ENCODE assay signal across 8 mouse cellular contexts in genomic region chr16:20547423-20547822, GRCm38 (mm10). TPM values are rescaled to one million over a fixed set of nuclear protein-coding genes. Genes with fewer than 3 reads are reported as not detected.
DNase-seq lines count a peak whose midpoint lies in the region; ATAC-seq and TF ChIP-seq lines count a peak whose summit lies in the region.

No protein-coding gene starts in this region.

- peak overlapping the region; percentile 85 for H3K4me3 ChIP-seq in heart, embryonic 10.5 days
- H3K4me3 ChIP-seq in ES-Bruce4 (ENCODE audit: low read depth, low read length) = peak overlapping the region; percentile 40
- H3K4me3 ChIP-seq in hindbrain, embryonic 14.5 days (replicated peaks; ENCODE audit: low read length) = no peak overlapping the region
- H3K4me3 ChIP-seq in midbrain, embryonic 10.5 days = peak overlapping the region; percentile 87

- no peak for DNase-seq in heart, embryonic 10.5 days (ENCODE audit: low spot score)
- DNase-seq in heart, adult 8-10 months (ENCODE audit: low spot score) = no peak
- DNase-seq in hindbrain, embryonic 14.5 days (ENCODE audit: low spot score) = no peak
- no peak for DNase-seq in midbrain, embryonic 10.5 days (ENCODE audit: low spot score)
- no peak for DNase-seq in urinary bladder, adult 2 months (ENCODE audit: low spot score)
- DNase-seq in cerebellum, postnatal 36 days = no peak
- DNase-seq in natural killer cell, adult 2 months (ENCODE audit: low spot score in 2 of 2) = no peak

- TF ChIP-seq POLR2A in ES-Bruce4 (IDR thresholded peaks at IDR 0.05; ENCODE audit: insufficient read depth, low read length) = no peak

- no peak for ATAC-seq in hindbrain, embryonic 14.5 days (ENCODE audit: low FRiP score)

- peak overlapping the region; percentile 23 for H3K9ac ChIP-seq in ES-Bruce4 (ENCODE audit: low read depth, poor library complexity, severe bottlenecking)
- no peak overlapping the region for H3K9ac ChIP-seq in hindbrain, embryonic 14.5 days

- peaks cover 16% of the 10 kb centered on the region for H3K4me1 ChIP-seq in heart, embryonic 10.5 days
- H3K4me1 ChIP-seq in ES-Bruce4 (ENCODE audit: control insufficient read depth, insufficient read depth, low read length) = no peaks in the 10 kb centered on the region
- H3K4me1 ChIP-seq in hindbrain, embryonic 14.5 days (replicated peaks; ENCODE audit: control insufficient read depth, insufficient read depth, low read length) = peaks cover 13% of the 10 kb centered on the region; the same call in 1 of the 2 replicates
- H3K4me1 ChIP-seq in midbrain, embryonic 10.5 days = peaks cover 18% of the 10 kb centered on the region

- no peak for TF ChIP-seq CTCF in ES-Bruce4 (IDR thresholded peaks at IDR 0.05; ENCODE audit: low read depth, low read length)

- TF ChIP-seq EP300 in ES-Bruce4 (IDR thresholded peaks at IDR 0.05; ENCODE audit: insufficient read depth, low read depth, low read length) = no peak

- H3K36me3 ChIP-seq in heart, embryonic 10.5 days = peaks cover 63% of the 10 kb centered on the region
- peaks cover 32% of the 10 kb centered on the region for H3K36me3 ChIP-seq in ES-Bruce4 (ENCODE audit: control insufficient read depth, insufficient read depth, low read length, poor library complexity, severe bottlenecking)
- H3K36me3 ChIP-seq in hindbrain, embryonic 14.5 days (replicated peaks; ENCODE audit: control insufficient read depth, insufficient read depth) = peaks cover 60% of the 10 kb centered on the region
- H3K36me3 ChIP-seq in midbrain, embryonic 10.5 days = peaks cover 61% of the 10 kb centered on the region

- H3K4me2 ChIP-seq in hindbrain, embryonic 14.5 days (replicated peaks) = peak overlapping the region; percentile 80

- WGBS in heart, embryonic 10.5 days = 53% methylated on average over 5 of the region's 5 CpGs
- WGBS in hindbrain, embryonic 14.5 days = 60% methylated on average over 5 of the region's 5 CpGs
- 60% methylated on average over 5 of the region's 5 CpGs for WGBS in midbrain, embryonic 10.5 days

- peak overlapping the region; percentile 89 for H3K27ac ChIP-seq in heart, embryonic 10.5 days
- peak overlapping the region; percentile 46 for H3K27ac ChIP-seq in ES-Bruce4 (ENCODE audit: insufficient read depth, low read length)
- H3K27ac ChIP-seq in hindbrain, embryonic 14.5 days = 0 out of 2 replicates have a peak overlapping the region, but pooled peaks have one; percentile 1
- peak overlapping the region; percentile 77; the same call in 1 of the 2 replicates for H3K27ac ChIP-seq in midbrain, embryonic 10.5 days (replicated peaks)

- H3K27me3 ChIP-seq in heart, embryonic 10.5 days (ENCODE audit: insufficient read depth, poor library complexity, severe bottlenecking) = no peaks in the 10 kb centered on the region
- no peaks in the 10 kb centered on the region for H3K27me3 ChIP-seq in ES-Bruce4 (ENCODE audit: control insufficient read depth, insufficient read depth, low read length, poor library complexity, severe bottlenecking)
- no peaks in the 10 kb centered on the region for H3K27me3 ChIP-seq in hindbrain, embryonic 14.5 days (ENCODE audit: control insufficient read depth, insufficient read depth, low read length)
- no peaks in the 10 kb centered on the region for H3K27me3 ChIP-seq in midbrain, embryonic 10.5 days (ENCODE audit: low read depth, poor library complexity, severe bottlenecking)

- no peaks in the 10 kb centered on the region for H3K9me3 ChIP-seq in heart, embryonic 10.5 days
- H3K9me3 ChIP-seq in ES-Bruce4 (replicated peaks; ENCODE audit: control insufficient read depth, insufficient read depth, low read length, poor library complexity, severe bottlenecking) = no peaks in the 10 kb centered on the region
- H3K9me3 ChIP-seq in hindbrain, embryonic 14.5 days (ENCODE audit: control insufficient read depth, low read length) = no peaks in the 10 kb centered on the region
- H3K9me3 ChIP-seq in midbrain, embryonic 10.5 days (replicated peaks) = no peaks in the 10 kb centered on the region

RNA-seq across cellular contexts. Expression of gene Abcf3, which starts 1.0 kb away (rescaled TPM):
- polyA plus RNA-seq in heart, embryonic 10.5 days (2016; fragmentation: Nextera tagmentation; extraction: Ambion mirVana) = 49.9 and 51.7 TPM in 2 replicates
- 10 to 100 TPM; 62.4 to 85.5 (median 78.0) TPM for total RNA-seq in heart, adult 8-10 months (2022)
- 56.2 and 61.0 TPM in 2 replicates for polyA plus RNA-seq in ES-Bruce4 (2011; ENCODE audit: insufficient read depth, insufficient read length, low read depth, missing spikeins)
- 75.3 and 77.5 TPM in 2 replicates for polyA plus RNA-seq in hindbrain, embryonic 14.5 days (2014; fragmentation: Nextera tagmentation; extraction: Ambion mirVana)
- 58.9 and 62.2 TPM in 2 replicates for polyA plus RNA-seq in midbrain, embryonic 10.5 days (2016; fragmentation: Nextera tagmentation; extraction: Ambion mirVana)
- polyA plus RNA-seq in urinary bladder, adult 2 months (2012; rRNA removed) = 40.8 and 41.5 TPM in 2 replicates

RNA-seq across cellular contexts. Expression of gene Ap2m1, which starts 12.1 kb away (rescaled TPM):
- polyA plus RNA-seq in heart, embryonic 10.5 days (2016; fragmentation: Nextera tagmentation; extraction: Ambion mirVana) = 529 and 565 TPM in 2 replicates
- 100 to 1,000 TPM; 186 to 215 (median 203) TPM for total RNA-seq in heart, adult 8-10 months (2022)
- 282 and 298 TPM in 2 replicates for polyA plus RNA-seq in ES-Bruce4 (2011; ENCODE audit: insufficient read depth, insufficient read length, low read depth, missing spikeins)
- polyA plus RNA-seq in hindbrain, embryonic 14.5 days (2014; fragmentation: Nextera tagmentation; extraction: Ambion mirVana) = 1,214 and 1,314 TPM in 2 replicates
- 711 and 831 TPM in 2 replicates for polyA plus RNA-seq in midbrain, embryonic 10.5 days (2016; fragmentation: Nextera tagmentation; extraction: Ambion mirVana)
- polyA plus RNA-seq in urinary bladder, adult 2 months (2012; rRNA removed) = 411 and 488 TPM in 2 replicates

RNA-seq across cellular contexts. Expression of gene Dvl3, which starts 30.6 kb away (rescaled TPM):
- 24.0 and 28.6 TPM in 2 replicates for polyA plus RNA-seq in heart, embryonic 10.5 days (2016; fragmentation: Nextera tagmentation; extraction: Ambion mirVana)
- total RNA-seq in heart, adult 8-10 months (2022) = 10 to 100 TPM; 45.9 to 51.0 (median 48.2) TPM
- polyA plus RNA-seq in ES-Bruce4 (2011; ENCODE audit: insufficient read depth, insufficient read length, low read depth, missing spikeins) = 37.9 and 38.8 TPM in 2 replicates
- 36.4 and 40.9 TPM in 2 replicates for polyA plus RNA-seq in hindbrain, embryonic 14.5 days (2014; fragmentation: Nextera tagmentation; extraction: Ambion mirVana)
- polyA plus RNA-seq in midbrain, embryonic 10.5 days (2016; fragmentation: Nextera tagmentation; extraction: Ambion mirVana) = 28.5 and 37.5 TPM in 2 replicates
- 22.5 and 38.0 TPM in 2 replicates for polyA plus RNA-seq in urinary bladder, adult 2 months (2012; rRNA removed)

RNA-seq across cellular contexts. Expression of gene Vwa5b2, which starts 41.8 kb away (rescaled TPM):
- polyA plus RNA-seq in heart, embryonic 10.5 days (2016; fragmentation: Nextera tagmentation; extraction: Ambion mirVana) = 0.21 and 0.57 TPM in 2 replicates
- total RNA-seq in heart, adult 8-10 months (2022) = under 1 TPM in 3 of 4 experiments, not detected in 1; 0.49 to 0.71 (median 0.69) TPM
- 1.2 TPM in 2 replicates for polyA plus RNA-seq in ES-Bruce4 (2011; ENCODE audit: insufficient read depth, insufficient read length, low read depth, missing spikeins)
- 22.1 and 24.4 TPM in 2 replicates for polyA plus RNA-seq in hindbrain, embryonic 14.5 days (2014; fragmentation: Nextera tagmentation; extraction: Ambion mirVana)
- polyA plus RNA-seq in midbrain, embryonic 10.5 days (2016; fragmentation: Nextera tagmentation; extraction: Ambion mirVana) = 1.7 and 4.5 TPM in 2 replicates
- polyA plus RNA-seq in urinary bladder, adult 2 months (2012; rRNA removed) = 4.1 and 7.0 TPM in 2 replicates

RNA-seq across cellular contexts. Expression of gene Eif2b5, which starts 48.8 kb away (rescaled TPM):
- 107 and 125 TPM in 2 replicates for polyA plus RNA-seq in heart, embryonic 10.5 days (2016; fragmentation: Nextera tagmentation; extraction: Ambion mirVana)
- 10 to 100 TPM; 50.5 to 59.7 (median 55.2) TPM for total RNA-seq in heart, adult 8-10 months (2022)
- 86.6 and 94.0 TPM in 2 replicates for polyA plus RNA-seq in ES-Bruce4 (2011; ENCODE audit: insufficient read depth, insufficient read length, low read depth, missing spikeins)
- 88.0 and 89.2 TPM in 2 replicates for polyA plus RNA-seq in hindbrain, embryonic 14.5 days (2014; fragmentation: Nextera tagmentation; extraction: Ambion mirVana)
- polyA plus RNA-seq in midbrain, embryonic 10.5 days (2016; fragmentation: Nextera tagmentation; extraction: Ambion mirVana) = 151 TPM in 2 replicates
- polyA plus RNA-seq in urinary bladder, adult 2 months (2012; rRNA removed) = 33.2 and 34.2 TPM in 2 replicates

Comparison
In these comparisons a context has a peak if more than half of its experiments do, and no peak if none do; other contexts are left out.
1. H3K27ac ChIP-seq: peak in every context shown above with its lines; median percentile 89 in heart, embryonic 10.5 days; 77 in midbrain, embryonic 10.5 days; 46 in ES-Bruce4; 1 in hindbrain, embryonic 14.5 days.